Mouse (Mus musculus) heart, postnatal 25 days (tissue): Measurements from ENCODE around the gene Sstr2. TPM values are rescaled to one million over a fixed set of nuclear protein-coding genes. Genes with fewer than 3 reads are reported as not detected.
"Not testable (repeated sequence)": the region's sequence is repeated elsewhere in the genome, so short reads cannot be mapped to it uniquely, and the experiment has no call there.

ENCODE experiments used
- DNase-seq: peaks from one replicate; pipeline ENCODE4 v3.0.0; 2022; ENCODE audit warnings: low spot score
- intact Hi-C: fragments of 180-260 bp; cut with DNase I; formaldehyde crosslinking; loops from one replicate; pipeline ENCODE4 v1.15.1; 2025
- total RNA-seq, 2 experiments: library from RNA; stranded (reverse); gene quantifications; 2 replicates each; pipeline ENCODE4 v1.2.3; 2021

Sstr2 gene
- total RNA-seq, 2 experiments from 2014 or later = not detected

- DNase-seq = no peak
- intact Hi-C loops = no loop called here
Observed at GRCm38 (mm10) chr11:113654105-113654504, 35.0 kb downstream of the Sstr2 start.

GRCm38 (mm10) chr11:113654561-113655270, 35.6 kb downstream of the Sstr2 start:
- intact Hi-C loops = no loop called here
- no peak for DNase-seq

GRCm38 (mm10) chr11:113656511-113656932, 37.4 kb downstream of the Sstr2 start:
- intact Hi-C loops = no loop called here
- DNase-seq = no peak

GRCm38 (mm10) chr11:113657221-113657620, 38.1 kb downstream of the Sstr2 start:
- intact Hi-C loops = no loop called here
- DNase-seq = no peak

GRCm38 (mm10) chr11:113658319-113658718, 39.2 kb downstream of the Sstr2 start:
- intact Hi-C loops = no loop called here

GRCm38 (mm10) chr11:113658763-113659162, 39.6 kb downstream of the Sstr2 start:
- intact Hi-C loops = no loop called here

More at GRCm38 (mm10) chr11:113658319-113658718, 39.2 kb downstream of the Sstr2 start:
- DNase-seq = no peak

GRCm38 (mm10) chr11:113660213-113660612, 41.1 kb downstream of the Sstr2 start:
- DNase-seq, intact Hi-C loops: not testable (repeated sequence)

More at GRCm38 (mm10) chr11:113658763-113659162, 39.6 kb downstream of the Sstr2 start:
- no peak for DNase-seq

- intact Hi-C loops = no loop called here
- no peak for DNase-seq
Observed at GRCm38 (mm10) chr11:113660940-113661339, 41.8 kb downstream of the Sstr2 start.

GRCm38 (mm10) chr11:113661835-113662351, 42.8 kb downstream of the Sstr2 start:
- intact Hi-C loops = no loop called here
- DNase-seq = no peak

- intact Hi-C loops = no loop called here
- DNase-seq = no peak
Observed at GRCm38 (mm10) chr11:113664279-113664678, 45.1 kb downstream of the Sstr2 start.

GRCm38 (mm10) chr11:113666205-113666604, 47.1 kb downstream of the Sstr2 start:
- intact Hi-C loops = no loop called here
- no peak for DNase-seq

GRCm38 (mm10) chr11:113666648-113667047, 47.5 kb downstream of the Sstr2 start:
- intact Hi-C loops = no loop called here
- no peak for DNase-seq

GRCm38 (mm10) chr11:113667122-113667521, 48.0 kb downstream of the Sstr2 start:
- no peak for DNase-seq
- intact Hi-C loops = no loop called here

GRCm38 (mm10) chr11:113667704-113668103, 48.6 kb downstream of the Sstr2 start:
- intact Hi-C loops = no loop called here
- no peak for DNase-seq

GRCm38 (mm10) chr11:113668857-113669256, 49.7 kb downstream of the Sstr2 start:
- DNase-seq = no peak
- intact Hi-C loops = no loop called here

GRCm38 (mm10) chr11:113669711-113670110, 50.6 kb downstream of the Sstr2 start:
- DNase-seq = no peak
- intact Hi-C loops = no loop called here

- no peak for DNase-seq
- intact Hi-C loops = no loop called here
Observed at GRCm38 (mm10) chr11:113673614-113674013, 54.5 kb downstream of the Sstr2 start.

GRCm38 (mm10) chr11:113674595-113674994, 55.5 kb downstream of the Sstr2 start:
- DNase-seq = no peak
- intact Hi-C loops = no loop called here
